Mouse (Mus musculus) myocyte (in vitro differentiated cells): ENCODE data around the gene Ddx6.

Source experiments
- CEBPB ChIP-seq: IDR thresholded peaks from 2 replicates; pipeline ENCODE4 v1.6.1; 2011; ENCODE audit warnings: mild to moderate bottlenecking, moderate library complexity; ENCODE audit not compliant: poor library complexity, insufficient read depth, severe bottlenecking
- E2F4 ChIP-seq: IDR thresholded peaks from one replicate; pipeline ENCODE4 v1.6.1; 2011; ENCODE audit warnings: mild to moderate bottlenecking, control low read depth, moderate library complexity; ENCODE audit not compliant: insufficient read depth
- MAX ChIP-seq: IDR thresholded peaks from one replicate; pipeline ENCODE4 v1.6.1; 2011; ENCODE audit warnings: low read depth, mild to moderate bottlenecking, control low read depth
- MYOD1 ChIP-seq, 3 experiments: IDR thresholded peaks; one replicate each; pipeline ENCODE4 v1.6.1; 2011; ENCODE audit warnings: control low read depth in 2 of 3, low read depth in 2 of 3, mild to moderate bottlenecking in 2 of 3, moderate library complexity in 1 of 3; ENCODE audit not compliant: insufficient read length in 2 of 3, control insufficient read depth in 1 of 3
- MYOG ChIP-seq, 3 experiments: IDR thresholded peaks; one replicate each; pipeline ENCODE4 v1.6.1; 2011; ENCODE audit warnings: control low read depth in 2 of 3, low read depth in 2 of 3, mild to moderate bottlenecking in 2 of 3; ENCODE audit not compliant: insufficient read length in 2 of 3, control insufficient read depth in 1 of 3, insufficient read depth in 1 of 3
- POLR2A ChIP-seq: IDR thresholded peaks from one replicate; pipeline ENCODE4 v1.6.1; 2011; ENCODE audit warnings: low read depth, mild to moderate bottlenecking, control low read depth, moderate library complexity; ENCODE audit not compliant: insufficient read length
- POLR2AphosphoS2 ChIP-seq: IDR thresholded peaks from one replicate; pipeline ENCODE4 v1.6.1; 2011; ENCODE audit warnings: low read depth, control low read depth; ENCODE audit not compliant: insufficient read length
- TCF12 ChIP-seq: IDR thresholded peaks from one replicate; pipeline ENCODE4 v1.6.1; 2011; ENCODE audit warnings: mild to moderate bottlenecking, control low read depth; ENCODE audit not compliant: poor library complexity, insufficient read depth, severe bottlenecking
- USF1 ChIP-seq: IDR thresholded peaks from one replicate; pipeline ENCODE4 v1.6.1; 2011; ENCODE audit warnings: low read depth, mild to moderate bottlenecking, control low read depth, moderate library complexity

DNA sequence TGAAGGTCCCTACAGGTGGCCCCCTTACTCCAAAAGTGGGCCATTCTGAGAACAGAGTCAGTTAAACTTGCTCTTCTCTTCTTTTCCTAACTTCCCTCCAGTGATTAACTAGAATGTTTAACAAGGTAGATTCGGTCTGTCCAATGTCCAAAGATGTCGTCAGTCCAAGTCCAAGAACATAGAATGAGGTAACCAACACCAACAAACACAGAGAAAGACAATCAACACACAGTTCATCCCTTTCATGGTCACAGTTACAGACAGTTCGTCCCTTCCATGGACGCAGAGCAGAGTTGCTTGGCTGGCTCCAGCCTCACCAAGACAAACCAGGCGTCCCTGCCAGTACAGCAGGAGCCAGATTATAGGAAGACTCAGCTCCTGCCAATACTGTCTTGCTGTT lies 66.7 kb downstream of the Ddx6 start:
- TF ChIP-seq POLR2A: no peak
- TF ChIP-seq POLR2AphosphoS2: no peak
- TF ChIP-seq E2F4: no peak
- no peak for TF ChIP-seq MYOG (IDR thresholded peaks at IDR 0.05; ENCODE audit: control insufficient read depth in 1 of 3, insufficient read depth in 1 of 3, insufficient read length in 2 of 3, low read depth in 2 of 3)
- TF ChIP-seq MYOD1 (IDR thresholded peaks at IDR 0.05; ENCODE audit: control insufficient read depth in 1 of 3, insufficient read length in 2 of 3, low read depth in 2 of 3): no peak
- no peak for TF ChIP-seq USF1
- TF ChIP-seq TCF12: no peak
- no peak for TF ChIP-seq MAX
- TF ChIP-seq CEBPB: no peak
